8 mouse cellular contexts compared by ENCODE assay signal in genomic region chr17:46782341-46783221, GRCm38 (mm10). TPM values are rescaled to one million over a fixed set of nuclear protein-coding genes. Genes with fewer than 3 reads are reported as not detected.
DNase-seq lines count a peak whose midpoint lies in the region; ATAC-seq and TF ChIP-seq lines count a peak whose summit lies in the region.

TSS of gene Rpl7l1 (minus strand) at chr17:46782672.

- H3K9me3 ChIP-seq in CH12.LX (replicated peaks; ENCODE audit: low read length): no peaks in the 10 kb centered on the region
- H3K9me3 ChIP-seq in forebrain, embryonic 12.5 days: no peaks in the 10 kb centered on the region
- no peaks in the 10 kb centered on the region for H3K9me3 ChIP-seq in heart, postnatal 0 days (replicated peaks; ENCODE audit: control insufficient read depth, low read length)
- no peaks in the 10 kb centered on the region for H3K9me3 ChIP-seq in liver, embryonic 16.5 days (replicated peaks; ENCODE audit: control insufficient read depth, low read length)
- H3K9me3 ChIP-seq in neural tube, embryonic 13.5 days: no peaks in the 10 kb centered on the region

- H3K9ac ChIP-seq in CH12.LX (ENCODE audit: insufficient read depth, low read depth): peak within 1 kb of the TSS; percentile 99
- H3K9ac ChIP-seq in forebrain, embryonic 12.5 days: peak within 1 kb of the TSS; percentile 85
- H3K9ac ChIP-seq in heart, postnatal 0 days (replicated peaks; ENCODE audit: low read depth, low read length): peak within 1 kb of the TSS; percentile 79
- H3K9ac ChIP-seq in liver, embryonic 16.5 days (ENCODE audit: low read depth, low read length): peak within 1 kb of the TSS; percentile 74
- peak within 1 kb of the TSS; percentile 85 for H3K9ac ChIP-seq in neural tube, embryonic 13.5 days

- H3K4me2 ChIP-seq in CH12.LX (ENCODE audit: insufficient read depth, low read depth, poor library complexity, severe bottlenecking): peak within 1 kb of the TSS; percentile 83; the same call in 1 of the 2 replicates
- peak within 1 kb of the TSS; percentile 73 for H3K4me2 ChIP-seq in forebrain, embryonic 12.5 days
- peak within 1 kb of the TSS; percentile 81 for H3K4me2 ChIP-seq in heart, postnatal 0 days (ENCODE audit: low read depth, low read length)
- peak within 1 kb of the TSS; percentile 77 for H3K4me2 ChIP-seq in liver, embryonic 16.5 days (ENCODE audit: low read depth, low read length)
- peak within 1 kb of the TSS; percentile 79 for H3K4me2 ChIP-seq in neural tube, embryonic 13.5 days

- dilution Hi-C loops in CH12.LX (cut with MboI; ENCODE audit: extremely low pct_ligation_motif_present, extremely low pct_unique_long_range_greater_than_20kb, low sequenced_read_pairs): no loop called here

- in situ Hi-C loops in CH12.LX (cut with MboI; ENCODE audit: low pct_ligation_motif_present, low pct_unique_long_range_greater_than_20kb, low sequenced_read_pairs): loop anchor here (10.0 kb wide), 1 partner anchor 102 kb away; no protein-coding TSS in a partner anchor

- TF ChIP-seq EP300 in CH12.LX (IDR thresholded peaks at IDR 0.05; ENCODE audit: low read length): peak; percentile 52
- no peak for TF ChIP-seq EP300 in heart, postnatal 0 days (IDR thresholded peaks at IDR 0.05; ENCODE audit: low read depth)

- peaks cover 31% of the 10 kb centered on the region in 2 experiments for H3K36me3 ChIP-seq in CH12.LX (replicated peaks in 1 of 2; ENCODE audit: control insufficient read depth in 1 of 2, insufficient read depth in 1 of 2, low read length in 1 of 2)
- H3K36me3 ChIP-seq in forebrain, embryonic 12.5 days (replicated peaks): peaks cover 32% of the 10 kb centered on the region
- H3K36me3 ChIP-seq in heart, postnatal 0 days (replicated peaks; ENCODE audit: control insufficient read depth, insufficient read depth, low read length): peaks cover 33% of the 10 kb centered on the region
- H3K36me3 ChIP-seq in liver, embryonic 16.5 days (ENCODE audit: control insufficient read depth, insufficient read depth): peaks cover 26% of the 10 kb centered on the region
- H3K36me3 ChIP-seq in neural tube, embryonic 13.5 days: peaks cover 32% of the 10 kb centered on the region
- peaks cover 2% of the 10 kb centered on the region; the same call in 1 of the 2 replicates for H3K36me3 ChIP-seq in testis, adult 2 months (ENCODE audit: control insufficient read depth, insufficient read depth, low read length)

- TF ChIP-seq CTCF in CH12.LX (conservative IDR thresholded peaks at IDR 0.05 in 1 of 2, IDR thresholded peaks at IDR 0.05 in 1 of 2; ENCODE audit: low read depth in 2 of 2, low read length in 2 of 2): peak; percentile 68 to 91
- TF ChIP-seq CTCF in heart, postnatal 0 days (IDR thresholded peaks at IDR 0.05; ENCODE audit: low read depth): peak; percentile 53
- no peak for TF ChIP-seq CTCF in testis, adult 2 months (IDR thresholded peaks at IDR 0.05; ENCODE audit: control insufficient read depth, insufficient read depth, insufficient replicate concordance, low read depth, low read length)

- H3K79me2 ChIP-seq in CH12.LX (replicated peaks; ENCODE audit: control insufficient read depth, extremely low read depth, insufficient read depth, poor library complexity, severe bottlenecking): peaks cover 40% of the 10 kb centered on the region

- TF ChIP-seq POLR2A in CH12.LX (IDR thresholded peaks at IDR 0.05; ENCODE audit: low read depth, low read length): peak; percentile 98
- TF ChIP-seq POLR2A in testis, adult 2 months (IDR thresholded peaks at IDR 0.05; ENCODE audit: control insufficient read depth, low read depth, low read length): peak; percentile 89

- no peaks in the 10 kb centered on the region for H3K27me3 ChIP-seq in CH12.LX (replicated peaks)
- H3K27me3 ChIP-seq in forebrain, embryonic 12.5 days: no peaks in the 10 kb centered on the region
- no peaks in the 10 kb centered on the region for H3K27me3 ChIP-seq in heart, postnatal 0 days (ENCODE audit: control insufficient read depth, insufficient read depth, low read length)
- H3K27me3 ChIP-seq in liver, embryonic 16.5 days (ENCODE audit: control insufficient read depth, insufficient read depth, low read depth, low read length): no peaks in the 10 kb centered on the region
- no peaks in the 10 kb centered on the region for H3K27me3 ChIP-seq in neural tube, embryonic 13.5 days
- H3K27me3 ChIP-seq in testis, adult 2 months (ENCODE audit: control insufficient read depth, insufficient read depth, low read length): no peaks in the 10 kb centered on the region

- ATAC-seq in forebrain, embryonic 12.5 days (ENCODE audit: low FRiP score): peak; percentile 96
- peak; percentile 97 for ATAC-seq in heart, postnatal 0 days (ENCODE audit: insufficient read depth, low read depth)
- peak; percentile 94 for ATAC-seq in liver, embryonic 16.5 days (ENCODE audit: low read depth)
- ATAC-seq in neural tube, embryonic 13.5 days (ENCODE audit: low read depth): peak; percentile 97

- DNase-seq in CH12.LX (ENCODE audit: extremely low read depth): peak; percentile 95
- peak; percentile 90 for DNase-seq in c-Kit-positive CD71-positive TER-119-negative erythroid progenitor cells, embryonic 14.5 days (ENCODE audit: low read depth)
- DNase-seq in heart, postnatal 0 days (ENCODE audit: low spot score): peak; percentile 93
- peak; percentile 93 to 96 for DNase-seq in kidney, postnatal 4 days

- WGBS in forebrain, embryonic 12.5 days: 1% methylated on average over 44 of the region's 44 CpGs
- under 1% methylated on average over 44 of the region's 44 CpGs for WGBS in heart, postnatal 0 days
- under 1% methylated on average over 44 of the region's 44 CpGs for WGBS in liver, embryonic 16.5 days (ENCODE audit: insufficient replicate concordance)
- 1% methylated on average over 44 of the region's 44 CpGs for WGBS in neural tube, embryonic 13.5 days

- peaks cover 10 to 30% of the 10 kb centered on the region in 2 experiments for H3K4me1 ChIP-seq in CH12.LX (ENCODE audit: control insufficient read depth in 1 of 2, insufficient read depth in 2 of 2)
- H3K4me1 ChIP-seq in forebrain, embryonic 12.5 days: peaks cover 8% of the 10 kb centered on the region
- H3K4me1 ChIP-seq in heart, postnatal 0 days (ENCODE audit: control insufficient read depth, insufficient read depth): 0 out of 2 replicates have a peak, but pooled peaks cover 9% of the 10 kb centered on the region
- peaks cover 23% of the 10 kb centered on the region for H3K4me1 ChIP-seq in liver, embryonic 16.5 days (ENCODE audit: control insufficient read depth, low read depth, low read length)
- H3K4me1 ChIP-seq in neural tube, embryonic 13.5 days (replicated peaks): peaks cover 17% of the 10 kb centered on the region
- H3K4me1 ChIP-seq in testis, adult 2 months (ENCODE audit: control insufficient read depth, insufficient read depth, low read length): no peaks in the 10 kb centered on the region; the same call in 1 of the 2 replicates

- TF ChIP-seq RAD21 in CH12.LX (IDR thresholded peaks at IDR 0.05; ENCODE audit: low read depth, low read length): peak; percentile 80

- peak within 1 kb of the TSS; percentile 65 to 88 (median 84) for H3K4me3 ChIP-seq in CH12.LX (replicated peaks in 1 of 3; ENCODE audit: low read depth in 2 of 3, low read length in 2 of 3, poor library complexity in 1 of 3)
- H3K4me3 ChIP-seq in forebrain, embryonic 12.5 days (replicated peaks): peak within 1 kb of the TSS; percentile 73
- H3K4me3 ChIP-seq in heart, postnatal 0 days (ENCODE audit: low read depth, low read length): peak within 1 kb of the TSS; percentile 70
- peak within 1 kb of the TSS; percentile 68 for H3K4me3 ChIP-seq in liver, embryonic 16.5 days (ENCODE audit: low read depth, low read length)
- peak within 1 kb of the TSS; percentile 72 for H3K4me3 ChIP-seq in neural tube, embryonic 13.5 days
- H3K4me3 ChIP-seq in testis, adult 2 months (ENCODE audit: control insufficient read depth, low read depth, low read length): peak within 1 kb of the TSS; percentile 92

- peak within 1 kb of the TSS; percentile 70 for H3K27ac ChIP-seq in CH12.LX (ENCODE audit: insufficient read depth, low read depth)
- H3K27ac ChIP-seq in forebrain, embryonic 12.5 days: peak within 1 kb of the TSS; percentile 85
- peak within 1 kb of the TSS; percentile 78 for H3K27ac ChIP-seq in heart, postnatal 0 days (ENCODE audit: low read depth)
- peak within 1 kb of the TSS; percentile 79 for H3K27ac ChIP-seq in liver, embryonic 16.5 days (ENCODE audit: low read length)
- peak within 1 kb of the TSS; percentile 92 for H3K27ac ChIP-seq in neural tube, embryonic 13.5 days (replicated peaks)
- H3K27ac ChIP-seq in testis, adult 2 months (ENCODE audit: control insufficient read depth, insufficient read depth, low read depth, low read length): peak within 1 kb of the TSS; percentile 75

TF ChIP-seq in CH12.LX, 34 proteins besides CTCF, POLR2A, EP300 and RAD21 (continues in another document):
- peak; percentile 97 for TF ChIP-seq MYC (IDR thresholded peaks at IDR 0.05; ENCODE audit: low read depth, low read length)
- TF ChIP-seq ZC3H11A (IDR thresholded peaks at IDR 0.05; ENCODE audit: low read depth, low read length): peak; percentile 46; the same call in 1 of the 2 replicates
- TF ChIP-seq MAFK (IDR thresholded peaks at IDR 0.05; ENCODE audit: insufficient replicate concordance, low read length): 0 out of 2 replicates have a peak, but pooled peaks have one; percentile 31
- no peak; the same call in 1 of the 2 replicates for TF ChIP-seq JUN (IDR thresholded peaks at IDR 0.05; ENCODE audit: insufficient read depth, low read depth, low read length)
- no peak for TF ChIP-seq PAX5 (IDR thresholded peaks at IDR 0.05; ENCODE audit: low read length)
- peak; percentile 61; the same call in 1 of the 2 replicates for TF ChIP-seq E2F4 (IDR thresholded peaks at IDR 0.05; ENCODE audit: insufficient replicate concordance, low read depth, low read length)
- TF ChIP-seq MAX (IDR thresholded peaks at IDR 0.05; ENCODE audit: low read length): peak; percentile 71
- peak; percentile 87 for TF ChIP-seq HCFC1 (IDR thresholded peaks at IDR 0.05; ENCODE audit: low read depth, low read length)
- 0 out of 2 replicates have a peak, but pooled peaks have one; percentile 57 for TF ChIP-seq UBTF (IDR thresholded peaks at IDR 0.05; ENCODE audit: low read depth, low read length)
- TF ChIP-seq ZMIZ1 (IDR thresholded peaks at IDR 0.05; ENCODE audit: low read depth, low read length): peak; percentile 90; the same call in 1 of the 2 replicates

RNA-seq across cellular contexts. Expression of gene Rpl7l1, which starts in this region (rescaled TPM):
- total RNA-seq in CH12.LX (2012; rRNA removed) (160 and 202 TPM in 2 replicates), CH12.LX (2014; rRNA removed) (261 and 301 TPM in 2 replicates)
- 296 and 383 TPM in 2 replicates for polyA plus RNA-seq in CH12.LX (2012; ENCODE audit: insufficient read length, low read depth)
- polyA plus RNA-seq in forebrain, embryonic 12.5 days (2016; fragmentation: Nextera tagmentation; extraction: Ambion mirVana): 154 and 178 TPM in 2 replicates
- total RNA-seq in heart, postnatal 0 days (2014; rRNA removed; ENCODE audit: low replicate concordance): 34.6 and 44.3 TPM in 2 replicates
- 72.9 and 77.7 TPM in 2 replicates for polyA plus RNA-seq in heart, postnatal 0 days (2015; fragmentation: Nextera tagmentation; extraction: Ambion mirVana)
- polyA plus RNA-seq in liver, embryonic 16.5 days (2015; fragmentation: Nextera tagmentation; extraction: Ambion mirVana): 68.9 and 72.2 TPM in 2 replicates
- polyA plus RNA-seq in neural tube, embryonic 13.5 days (2015; fragmentation: Nextera tagmentation; extraction: Ambion mirVana): 93.4 and 108 TPM in 2 replicates
- 13.3 and 14.1 TPM in 2 replicates for polyA plus RNA-seq in testis, adult 2 months (2012; rRNA removed)

Comparison
In these comparisons a context has a peak if more than half of its experiments do, and no peak if none do; other contexts are left out.
1. Peak in every context shown above with its lines: DNase-seq, ATAC-seq, H3K4me3 ChIP-seq and H3K27ac ChIP-seq.